Mouse (Mus musculus): ENCODE measurements at regions not wholly inside any gene's neighbourhood (a gene's known extent, or its start where the extent isn't known, plus 50 kb on each side); places are given as distances from the start of the nearest gene placed in this dataset.

GRCm38 (mm10) chr8:36363291-36363690 is 597.7 kb downstream of the Gm19410 start:
- DNase-seq (ENCODE audit: inconsistent ontology term): no peak

GRCm38 (mm10) chr8:36364567-36365231 is 599.1 kb downstream of the Gm19410 start:
- DNase-seq (ENCODE audit: inconsistent ontology term): no peak

GRCm38 (mm10) chr8:36365945-36366344 is 600.4 kb downstream of the Gm19410 start:
- DNase-seq (ENCODE audit: inconsistent ontology term): no peak

GRCm38 (mm10) chr8:36376579-36377350 is 611.2 kb downstream of the Gm19410 start:
- DNase-seq (ENCODE audit: inconsistent ontology term): no peak

DNA sequence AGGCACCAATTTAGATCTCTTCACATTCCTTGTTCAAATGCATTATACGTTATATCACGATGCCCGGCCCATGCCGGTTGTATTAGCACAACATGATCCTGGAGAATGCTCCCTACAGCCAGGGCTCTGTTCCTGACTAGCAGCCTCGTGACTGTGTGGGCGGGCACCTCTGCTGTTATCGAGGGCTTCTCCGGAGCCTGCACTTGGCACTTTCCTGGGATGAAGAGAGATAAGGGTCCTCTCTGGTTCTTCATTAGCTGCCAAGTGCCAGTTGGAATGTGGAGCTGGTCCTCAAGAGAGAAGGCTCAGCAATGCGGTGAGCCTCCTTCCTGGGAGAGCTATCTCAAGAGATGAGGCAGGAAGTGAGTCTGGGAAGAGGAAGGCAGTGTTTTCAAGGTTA is 598.9 kb upstream of the AI429214 start:
- DNase-seq (ENCODE audit: inconsistent ontology term): no peak

DNA sequence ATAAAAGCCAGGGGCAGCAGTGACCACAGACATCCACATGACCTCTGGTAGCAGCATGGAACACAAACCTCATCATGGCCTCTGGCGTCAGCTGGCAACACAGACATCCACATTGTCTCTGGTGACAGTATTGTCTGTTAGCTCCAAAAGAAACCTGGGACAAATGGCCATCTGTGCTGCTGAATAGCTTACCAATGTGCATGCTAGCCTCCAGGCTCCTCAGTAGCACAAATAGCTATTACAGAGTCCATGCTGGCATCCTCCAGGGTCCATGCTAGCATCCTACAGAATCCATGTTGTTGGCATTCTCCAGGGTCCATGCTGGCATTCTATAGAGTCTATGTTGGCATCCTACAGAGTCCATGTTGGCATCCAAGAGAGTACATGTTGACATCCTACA is 596.9 kb upstream of the AI429214 start:
- no peak for DNase-seq (ENCODE audit: inconsistent ontology term)

GRCm38 (mm10) chr8:36406706-36407105 is 586.7 kb upstream of the AI429214 start:
- no peak for DNase-seq (ENCODE audit: inconsistent ontology term)

All from Muller cell, postnatal 12 days (primary cell).